Mouse (Mus musculus) left cerebral cortex, postnatal 10 days (tissue): ENCODE data around the gene Ifi208. TPM values are rescaled to one million over a fixed set of nuclear protein-coding genes. Genes with fewer than 3 reads are reported as not detected.
"Not testable (repeated sequence)": the region's sequence is repeated elsewhere in the genome, so short reads cannot be mapped to it uniquely, and the experiment has no call there.

Source experiments
- DNase-seq, 2 experiments: peaks; one replicate each; pipeline ENCODE4 v3.0.0; 2021 to 2022; ENCODE audit warnings: low spot score in 2 of 2, mixed read lengths in 1 of 2; ENCODE audit errors: extremely low spot score in 1 of 2
- intact Hi-C: fragments of 180-260 bp; cut with DNase I; formaldehyde crosslinking; loops from one replicate; pipeline ENCODE4 v1.15.1; 2025
- microRNA-seq: library from miRNA; unstranded; fragments of <30 nt; microRNA quantifications from one replicate; pipeline ENCODE4 v1.2.0, GENCODE M21; 2022
- total RNA-seq, 2 experiments: library from RNA; stranded (reverse); gene quantifications; 2 replicates each; pipeline ENCODE4 v1.2.3; 2021

Gene Ifi208
- not detected for total RNA-seq

DNA sequence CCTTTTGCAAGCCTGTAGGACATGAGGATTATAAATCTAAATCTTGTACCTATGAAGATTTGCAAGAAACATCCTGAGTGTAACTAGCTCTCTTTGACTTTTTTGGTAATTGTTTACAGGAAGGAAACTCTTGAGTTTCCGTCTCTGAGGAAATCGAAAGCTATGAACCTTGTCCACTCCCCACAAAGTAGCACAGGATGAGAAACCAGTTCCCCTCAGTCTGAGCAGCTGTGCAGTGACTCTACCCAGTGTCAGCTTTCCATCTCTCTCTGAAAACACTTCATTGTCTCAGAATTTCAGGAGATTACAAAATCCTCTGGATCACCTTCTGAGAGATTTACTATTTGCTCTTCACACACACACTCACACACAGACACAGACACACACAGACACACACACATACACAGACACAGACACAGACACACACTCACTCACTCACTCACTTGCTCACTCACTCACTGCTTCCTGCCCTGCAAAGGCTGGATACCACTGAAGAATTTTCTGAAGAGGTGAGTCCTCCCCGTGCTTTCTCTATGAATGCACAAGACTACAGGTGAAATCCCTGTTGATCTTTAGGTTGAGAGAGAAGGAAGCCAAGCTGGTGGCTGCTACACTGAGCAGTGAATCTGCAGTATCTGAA, at the start of gene Ifi208:
Gene Ifi208 (plus strand): TSS at position 218 of the 640 bp plus-strand sequence.
- DNase-seq, intact Hi-C loops: not testable (repeated sequence)

DNA sequence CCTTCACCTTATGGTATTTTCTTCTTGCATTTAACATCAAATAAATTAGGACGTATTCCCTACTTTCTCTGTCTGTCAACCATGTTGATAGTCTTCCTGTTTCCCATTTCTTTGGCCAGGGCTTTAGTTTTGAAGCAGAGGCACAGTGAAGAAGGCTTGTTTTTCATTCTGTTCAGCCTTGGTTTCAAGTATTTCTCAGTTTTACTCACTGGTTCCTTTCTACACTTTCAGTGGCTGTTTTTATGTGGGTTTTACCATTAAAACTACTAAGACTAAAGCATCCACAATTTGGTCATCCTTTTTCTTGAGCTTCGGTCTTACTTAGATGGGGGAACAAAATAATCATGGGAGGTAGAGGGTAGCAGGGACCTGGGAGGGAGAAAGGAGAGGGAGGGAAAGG, 49.4 kb upstream of the Ifi208 start:
- intact Hi-C loops: no loop called here
- no peak for DNase-seq

DNA sequence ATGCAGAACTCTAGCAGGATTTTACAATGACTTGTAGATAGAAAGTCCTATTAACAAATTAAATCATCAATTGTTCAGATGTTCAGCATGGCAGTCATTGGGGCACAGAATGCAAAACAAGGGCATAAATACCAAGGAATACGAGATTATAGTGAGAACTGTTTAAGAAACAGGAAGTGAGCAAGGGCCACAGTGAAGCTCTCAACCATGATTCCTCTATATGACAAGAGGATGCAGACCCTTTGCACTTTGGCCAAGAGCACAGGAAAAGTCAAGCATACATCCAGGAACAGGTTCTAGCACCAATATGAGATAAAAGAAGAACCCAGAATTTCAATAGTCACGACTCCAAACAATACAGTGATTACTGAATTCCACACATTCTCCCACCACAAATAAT, 46.8 kb upstream of the Ifi208 start:
- intact Hi-C loops: no loop called here
- no peak for DNase-seq

DNA sequence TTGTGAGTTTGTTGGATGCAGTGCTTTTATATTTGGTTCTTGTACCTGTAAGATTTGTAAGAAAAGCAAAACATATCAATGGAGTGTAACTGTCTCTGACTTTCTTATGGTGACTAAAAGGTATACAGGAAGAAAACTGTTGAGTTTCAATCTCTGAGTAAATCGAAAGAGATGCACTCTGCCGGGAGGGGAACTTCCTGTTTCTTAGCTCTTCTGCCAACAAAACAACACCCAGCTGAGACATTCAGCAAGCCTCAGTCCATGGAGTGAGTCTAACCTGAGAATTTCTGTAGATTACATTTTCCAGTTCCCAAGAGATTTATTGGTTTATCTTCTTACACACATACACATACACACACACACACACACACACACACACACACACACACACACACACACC, 42.9 kb upstream of the Ifi208 start, which contains the start of gene Ifi209:
Gene Ifi209 (plus strand): TSS at position 296 of the 400 bp plus-strand sequence.
- DNase-seq, intact Hi-C loops: not testable (repeated sequence)

DNA sequence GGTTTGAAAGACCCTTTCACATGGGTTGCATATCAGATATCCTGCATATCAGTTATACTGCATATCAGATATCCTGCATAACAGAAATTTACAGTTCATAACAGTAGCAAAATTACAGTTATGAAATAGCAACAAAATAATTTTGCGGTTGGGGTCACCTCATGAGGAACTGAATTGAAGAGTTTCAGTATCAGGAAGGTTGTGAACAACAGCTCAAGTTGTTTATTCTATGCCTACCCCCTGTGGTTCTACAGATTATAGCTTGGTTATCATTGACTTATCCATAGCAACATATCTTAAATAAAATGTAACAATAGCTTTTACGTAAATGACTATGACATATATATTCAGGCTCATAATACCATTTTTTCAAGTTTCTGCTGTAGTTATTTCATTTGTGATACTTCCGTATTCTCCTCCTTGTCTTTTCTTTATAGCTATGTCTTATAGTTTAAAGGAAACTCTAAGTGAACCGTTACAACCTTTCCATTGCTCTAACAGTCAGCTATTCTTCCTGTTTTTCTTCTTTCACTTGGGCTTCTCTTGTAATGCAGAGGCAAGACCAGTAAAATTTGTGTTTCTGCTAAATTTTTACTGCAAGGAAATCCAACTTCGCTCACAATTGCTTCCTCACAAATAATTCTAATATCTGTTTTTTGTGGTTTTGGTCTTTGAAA, 39.4 kb upstream of the Ifi208 start:
- intact Hi-C loops: no loop called here

DNA sequence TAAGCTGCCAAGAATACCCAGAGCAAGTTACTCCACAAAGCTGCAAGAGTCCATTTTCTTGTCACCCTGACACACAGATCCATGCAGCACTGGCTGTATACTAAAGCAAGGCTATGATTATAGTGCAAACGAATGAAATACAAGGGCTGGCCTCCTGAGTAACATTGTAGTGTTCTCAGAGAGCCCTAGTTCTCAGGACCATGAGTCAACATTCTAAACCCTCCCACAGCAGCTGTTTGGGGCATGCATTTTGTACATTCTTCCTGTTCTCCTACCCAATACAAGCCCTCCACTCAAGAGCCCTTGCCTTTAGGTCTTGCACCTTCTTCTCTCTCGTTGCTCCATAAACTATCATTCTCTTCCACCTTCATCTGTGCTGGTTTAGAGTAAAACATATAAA, 28.1 kb upstream of the Ifi208 start:
- no peak for DNase-seq
- intact Hi-C loops: no loop called here

More for the DNA sequence above, 39.4 kb upstream of the Ifi208 start:
- no peak for DNase-seq

DNA sequence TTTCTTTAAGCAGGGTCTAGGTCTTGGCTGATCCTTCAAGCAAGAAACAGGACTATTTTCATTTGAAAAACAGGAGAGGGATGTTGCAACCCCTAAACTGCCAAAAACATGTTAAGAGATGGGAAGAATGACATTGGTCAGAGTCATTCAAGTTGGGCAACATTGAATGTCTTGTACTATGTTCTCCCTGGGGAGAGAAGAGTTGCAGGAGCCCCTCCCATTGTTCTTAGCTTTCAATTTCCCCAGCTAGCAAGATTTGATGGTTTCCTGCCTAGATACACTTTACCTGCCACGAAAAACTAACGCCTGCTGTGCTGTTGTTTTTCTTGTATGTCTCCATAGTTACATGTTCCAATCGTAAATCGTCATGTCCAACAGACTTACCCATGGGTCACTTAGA, 15.5 kb upstream of the Ifi208 start:
- intact Hi-C loops: no loop called here
- DNase-seq: no peak

DNA sequence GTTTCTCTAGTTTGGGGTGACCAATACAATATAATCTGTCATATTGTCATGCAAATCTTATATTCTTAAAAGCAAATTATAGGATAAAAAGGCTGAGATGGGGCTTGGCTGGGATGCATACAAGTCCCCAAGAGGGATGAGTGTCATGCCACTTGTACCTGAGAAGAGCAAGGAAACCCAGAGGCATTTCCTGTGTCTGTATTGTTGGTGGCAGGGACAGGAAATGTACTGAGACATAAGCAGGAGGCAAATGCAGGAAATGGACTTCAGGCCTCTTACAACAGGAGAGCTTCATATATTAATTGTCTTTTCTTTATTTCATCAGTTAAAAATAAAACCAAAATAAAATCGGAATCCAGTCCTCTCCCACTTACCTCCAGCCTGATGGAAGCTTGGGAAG, 5.1 kb downstream of the Ifi208 start:
- DNase-seq, intact Hi-C loops: not testable (repeated sequence)

DNA sequence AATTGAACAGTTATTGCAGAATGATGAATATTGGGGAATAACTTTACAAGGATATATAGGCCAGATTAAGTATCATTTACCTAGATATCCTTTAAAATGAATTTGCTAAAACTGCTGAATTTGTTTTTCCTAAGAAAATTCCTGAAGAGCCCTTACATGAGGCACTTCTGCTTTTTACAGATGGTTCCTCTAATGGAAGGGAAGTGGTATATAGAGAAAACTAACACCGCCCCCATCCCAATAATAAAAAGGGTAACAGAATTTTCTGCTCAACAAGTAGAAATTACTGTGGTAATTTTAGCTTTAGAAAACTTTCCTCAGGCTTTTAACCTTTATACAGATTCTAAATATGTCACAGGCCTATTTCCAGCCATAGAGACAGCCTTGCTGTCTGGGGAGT, 20.8 kb downstream of the Ifi208 start:
- DNase-seq: no peak
- intact Hi-C loops: no loop called here

DNA sequence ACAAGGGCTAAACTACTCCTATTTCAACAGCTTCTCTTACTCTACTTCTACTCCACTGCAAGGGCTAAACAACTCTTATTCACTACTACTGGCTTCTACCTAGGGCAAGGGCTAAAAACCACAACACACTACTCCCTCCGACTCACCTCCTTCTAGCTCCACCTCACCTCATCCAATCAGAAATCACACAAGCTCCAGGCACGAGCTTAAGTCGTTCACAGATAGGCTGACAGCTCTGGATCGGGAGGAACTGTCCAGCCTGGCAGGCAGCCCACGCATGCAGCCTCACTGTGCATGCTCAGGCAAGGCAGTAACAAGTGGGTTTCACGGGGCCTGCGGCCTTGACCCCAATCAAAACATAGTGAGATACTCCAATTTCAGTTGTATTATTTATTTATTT, 59.7 kb downstream of the Ifi208 start:
- intact Hi-C loops: no loop called here
- no peak for DNase-seq

DNA sequence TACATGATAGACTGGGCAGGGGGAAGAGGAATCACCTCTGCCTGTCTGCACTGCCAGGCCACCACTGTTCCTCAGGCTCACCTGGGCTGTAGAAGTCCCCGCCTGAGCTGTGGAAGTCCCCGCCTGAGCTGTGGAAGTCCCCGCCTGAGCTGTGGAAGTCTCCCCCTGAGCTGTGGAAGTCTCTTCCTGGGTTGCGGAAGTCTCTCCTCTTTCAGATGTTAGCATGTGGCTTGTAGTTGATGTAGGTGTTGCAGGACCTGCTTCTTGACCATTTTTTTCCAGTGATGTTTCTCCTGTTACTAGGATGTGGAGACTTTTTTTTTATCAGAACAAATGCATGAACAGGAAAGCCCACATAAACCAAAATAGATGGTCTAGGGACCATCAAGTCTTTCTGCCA, 61.5 kb downstream of the Ifi208 start:
- intact Hi-C loops, DNase-seq: not testable (repeated sequence)

DNA sequence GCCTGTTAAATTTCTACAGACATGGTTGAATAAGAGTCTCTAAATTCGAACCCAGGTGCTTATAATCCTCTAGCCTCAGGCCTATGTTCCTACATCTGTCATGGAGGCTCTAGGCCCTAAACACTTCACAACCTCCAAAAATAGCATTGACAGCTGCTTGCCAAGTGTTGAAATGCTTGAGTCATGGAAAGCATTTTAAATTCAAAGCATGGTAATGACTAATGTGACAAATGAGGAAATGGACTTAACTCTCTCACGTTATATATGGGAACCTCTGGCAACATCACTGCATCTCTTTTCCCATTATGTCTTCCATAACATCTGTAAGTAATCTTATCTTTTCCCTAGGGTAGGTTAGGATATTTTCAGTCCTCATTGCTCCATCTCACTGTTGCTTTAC, 63.5 kb downstream of the Ifi208 start:
- DNase-seq: no peak
- intact Hi-C loops: no loop called here

DNA sequence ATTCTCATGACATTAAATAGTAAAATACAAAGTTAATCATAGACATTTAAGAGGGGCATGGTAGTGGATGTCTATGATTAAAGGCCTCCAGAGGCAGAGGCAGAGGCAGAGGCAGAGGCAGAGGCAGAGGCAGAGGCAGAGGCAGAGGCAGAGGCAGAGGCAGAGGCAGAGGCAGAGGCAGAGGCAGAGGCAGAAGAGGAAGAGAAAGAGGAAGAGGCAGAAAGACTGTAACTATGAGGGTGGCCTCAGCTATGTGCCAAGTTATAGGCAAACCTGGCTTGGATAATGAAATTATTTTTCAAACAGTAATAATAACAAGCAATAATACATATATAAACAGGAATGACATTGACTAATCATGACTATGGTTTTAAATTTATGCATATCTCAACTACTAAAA, 67.1 kb downstream of the Ifi208 start:
- intact Hi-C loops: no loop called here
- no peak for DNase-seq

DNA sequence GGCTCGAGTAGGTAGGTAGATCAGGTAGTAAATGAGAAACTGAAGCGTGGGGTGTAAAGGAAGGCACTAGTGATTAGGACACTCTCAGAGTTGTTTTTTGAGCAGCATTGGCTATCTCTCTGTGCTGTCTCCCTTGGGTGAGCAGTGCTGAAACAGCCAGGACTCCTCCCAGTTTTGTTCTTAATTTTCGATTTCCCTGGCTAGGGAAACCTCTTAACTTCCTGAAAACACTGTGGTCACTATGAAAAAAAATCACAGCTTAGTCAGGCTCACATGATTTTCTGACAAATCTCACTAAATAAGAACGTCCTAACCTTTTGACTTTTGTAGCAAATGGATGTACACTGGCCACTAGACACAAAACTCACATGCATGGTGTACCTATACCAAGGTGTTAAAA, 68.2 kb downstream of the Ifi208 start, which contains the start of gene Ifi207:
Gene Ifi207 (minus strand): TSS at position 92 of the 400 bp plus-strand sequence.
- intact Hi-C loops: no loop called here
- no peak for DNase-seq

DNA sequence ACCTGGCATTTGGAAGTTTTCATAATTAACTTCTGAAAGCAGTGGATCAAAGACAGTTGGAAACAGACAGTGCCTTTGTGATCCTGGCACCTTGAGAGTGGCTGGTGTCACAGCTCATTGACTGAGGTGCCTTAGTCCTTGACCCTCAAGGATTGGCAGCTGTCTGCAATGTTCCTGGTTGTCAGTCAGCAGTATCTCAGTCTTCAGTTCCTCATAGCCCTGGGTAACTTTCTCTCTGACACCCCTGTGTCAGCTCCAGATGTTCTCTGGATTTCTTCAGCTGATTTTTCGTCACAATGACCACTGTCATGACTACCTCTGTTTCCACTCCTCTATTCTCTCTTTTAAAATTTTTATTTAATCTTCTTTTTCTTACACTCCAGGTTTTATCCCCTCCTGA, 68.8 kb downstream of the Ifi208 start:
- no peak for DNase-seq
- intact Hi-C loops: no loop called here

Small RNA genes lying within 50 kb of the gene (microRNA-seq; reads per million reads assigned to microRNA genes)
- not detected for gene Gm44339

Other genes starting within 250 kb of the Ifi208 start
- gene Ifi206, start 182.6 kb upstream of the Ifi208 start, total RNA-seq: not detected
- gene Ifi214, start 137.7 kb upstream of the Ifi208 start, total RNA-seq: not detected
- not detected for gene Ifi213, start 74.4 kb upstream of the Ifi208 start, total RNA-seq
- not detected for gene Ifi209, start 42.8 kb upstream of the Ifi208 start, total RNA-seq
- under 1 TPM; 0.26 to 0.34 TPM for gene Ifi207, start 68.1 kb downstream of the Ifi208 start, total RNA-seq
- gene Ifi204, start 93.3 kb downstream of the Ifi208 start, total RNA-seq: under 1 TPM in 1 of 2 experiments, not detected in 1; 0.16 TPM
- gene Ifi211, start 239.4 kb downstream of the Ifi208 start, total RNA-seq: under 1 TPM in 1 of 2 experiments, not detected in 1; 0.26 TPM